Mouse (Mus musculus) testis, adult 2 months (tissue): ENCODE measurements around the gene Capn5.

ENCODE experiments used
- CTCF ChIP-seq: fragments of 200-500 bp; IDR thresholded peaks from 2 replicates; pipeline ENCODE4 v1.5.1; 2012; ENCODE audit warnings: low read depth, mild to moderate bottlenecking, inconsistent platforms, low read length, moderate library complexity; ENCODE audit not compliant: control insufficient read depth, insufficient read depth, insufficient replicate concordance
- POLR2A ChIP-seq: fragments of 200-500 bp; IDR thresholded peaks from 2 replicates; pipeline ENCODE4 v1.6.1; 2012; ENCODE audit warnings: low read depth, mild to moderate bottlenecking, inconsistent platforms, low read length, moderate library complexity; ENCODE audit not compliant: control insufficient read depth

GRCm38 (mm10) chr7:98189745-98190144 is 11.7 kb upstream of the Capn5 start:
- TF ChIP-seq POLR2A (no peak), CTCF (no peak)
